Comparison of ENCODE assay signal across 8 mouse cellular contexts in genomic region chr5:137293282-137293681, GRCm38 (mm10). TPM values are rescaled to one million over a fixed set of nuclear protein-coding genes. Genes with fewer than 3 reads are reported as not detected.
A peak's percentile ranks its signal among the peaks of the same experiment; 100 is the strongest.
DNase-seq lines count a peak whose midpoint lies in the region; ATAC-seq and TF ChIP-seq lines count a peak whose summit lies in the region.

No protein-coding gene starts in this region.

- H3K9me3 ChIP-seq in ES-Bruce4 (replicated peaks; ENCODE audit: control insufficient read depth, insufficient read depth, low read length, poor library complexity, severe bottlenecking) = no peaks in the 10 kb centered on the region
- H3K9me3 ChIP-seq in forebrain, embryonic 12.5 days = no peaks in the 10 kb centered on the region
- H3K9me3 ChIP-seq in lung, embryonic 15.5 days = no peaks in the 10 kb centered on the region

- peaks cover 33% of the 10 kb centered on the region for H3K36me3 ChIP-seq in ES-Bruce4 (ENCODE audit: control insufficient read depth, insufficient read depth, low read length, poor library complexity, severe bottlenecking)
- H3K36me3 ChIP-seq in forebrain, embryonic 12.5 days (replicated peaks) = peaks cover 35% of the 10 kb centered on the region
- H3K36me3 ChIP-seq in lung, embryonic 15.5 days = peaks cover 34% of the 10 kb centered on the region

- H3K4me3 ChIP-seq in ES-Bruce4 (ENCODE audit: low read depth, low read length) = peak overlapping the region; percentile 98
- H3K4me3 ChIP-seq in forebrain, embryonic 12.5 days (replicated peaks) = peak overlapping the region; percentile 47
- peak overlapping the region; percentile 82 for H3K4me3 ChIP-seq in layer of hippocampus, adult 2 months
- H3K4me3 ChIP-seq in lung, embryonic 15.5 days = peak overlapping the region; percentile 57
- H3K4me3 ChIP-seq in olfactory bulb, adult 2 months (ENCODE audit: insufficient read depth, low read depth, low read length) = peak overlapping the region; percentile 40

- TF ChIP-seq POLR2A in ES-Bruce4 (IDR thresholded peaks at IDR 0.05; ENCODE audit: insufficient read depth, low read length) = peak; percentile 34
- TF ChIP-seq POLR2A in olfactory bulb, adult 2 months (IDR thresholded peaks at IDR 0.05; ENCODE audit: insufficient read depth, low read depth, low read length) = no peak

- WGBS in forebrain, embryonic 12.5 days = under 1% methylated on average over 15 of the region's 15 CpGs
- WGBS in lung, embryonic 15.5 days = 0% methylated on average over 15 of the region's 15 CpGs
- whole genome bisulfite sequencing in olfactory bulb, adult 2 months = 0% methylated on average over 15 of the region's 15 CpGs

- H3K27ac ChIP-seq in ES-Bruce4 (ENCODE audit: insufficient read depth, low read length) = no peak overlapping the region
- H3K27ac ChIP-seq in forebrain, embryonic 12.5 days = peak overlapping the region; percentile 93; the same call in 1 of the 2 replicates
- peak overlapping the region; percentile 89 for H3K27ac ChIP-seq in layer of hippocampus, adult 2 months
- peak overlapping the region; percentile 97 for H3K27ac ChIP-seq in lung, embryonic 15.5 days
- H3K27ac ChIP-seq in olfactory bulb, adult 2 months (ENCODE audit: insufficient read depth, low read depth, low read length) = peak overlapping the region; percentile 52

- H3K4me1 ChIP-seq in ES-Bruce4 (ENCODE audit: control insufficient read depth, insufficient read depth, low read length) = no peaks in the 10 kb centered on the region
- peaks cover 34% of the 10 kb centered on the region for H3K4me1 ChIP-seq in forebrain, embryonic 12.5 days
- H3K4me1 ChIP-seq in lung, embryonic 15.5 days = peaks cover 25% of the 10 kb centered on the region
- peaks cover 31% of the 10 kb centered on the region for H3K4me1 ChIP-seq in olfactory bulb, adult 2 months (ENCODE audit: control insufficient read depth, insufficient read depth, low read length)

- DNase-seq in c-Kit-negative CD71-positive TER-119-positive erythroid progenitor cells, embryonic 14.5 days (ENCODE audit: low read depth, low spot score) = peak; percentile 74
- peak; percentile 73 to 77 for DNase-seq in heart, postnatal 14 days
- peak; percentile 65 to 85 for DNase-seq in layer of hippocampus, adult 2 months (ENCODE audit: low spot score in 2 of 2)
- peak; percentile 41 for DNase-seq in thymus, postnatal 0 days (ENCODE audit: low spot score)

- peak overlapping the region; percentile 96 for H3K9ac ChIP-seq in ES-Bruce4 (ENCODE audit: low read depth, poor library complexity, severe bottlenecking)
- H3K9ac ChIP-seq in forebrain, embryonic 12.5 days = peak overlapping the region; percentile 64
- H3K9ac ChIP-seq in lung, embryonic 15.5 days = peak overlapping the region; percentile 69

- peaks cover 4% of the 10 kb centered on the region; the same call in 1 of the 2 replicates for H3K27me3 ChIP-seq in ES-Bruce4 (ENCODE audit: control insufficient read depth, insufficient read depth, low read length, poor library complexity, severe bottlenecking)
- peaks cover 48% of the 10 kb centered on the region for H3K27me3 ChIP-seq in forebrain, embryonic 12.5 days
- H3K27me3 ChIP-seq in lung, embryonic 15.5 days = peaks cover 27% of the 10 kb centered on the region

- no peak for TF ChIP-seq CTCF in ES-Bruce4 (IDR thresholded peaks at IDR 0.05; ENCODE audit: low read depth, low read length)
- peak; percentile 56 for TF ChIP-seq CTCF in layer of hippocampus, adult 2 months (conservative IDR thresholded peaks at IDR 0.05)
- no peak for TF ChIP-seq CTCF in olfactory bulb, adult 2 months (IDR thresholded peaks at IDR 0.05; ENCODE audit: insufficient read depth, low read depth, low read length)

- H3K4me2 ChIP-seq in forebrain, embryonic 12.5 days = peak overlapping the region; percentile 82
- peak overlapping the region; percentile 98 for H3K4me2 ChIP-seq in lung, embryonic 15.5 days

- intact Hi-C loops in heart, postnatal 14 days (cut with DNase I) = loop anchor here (2.0 to 5.0 kb wide), 2 partner anchors 86 to 209 kb away; partner anchors contain the start of gene Pop7

- no peak for ATAC-seq in forebrain, embryonic 12.5 days (ENCODE audit: low FRiP score)
- peak; percentile 17; the same call in 1 of the 2 replicates for ATAC-seq in lung, embryonic 15.5 days (ENCODE audit: borderline replicate concordance, extremely low read depth, low FRiP score, low TSS enrichment)

- no peak for TF ChIP-seq EP300 in ES-Bruce4 (IDR thresholded peaks at IDR 0.05; ENCODE audit: insufficient read depth, low read depth, low read length)

RNA-seq across cellular contexts. Expression of gene Ufsp1, which starts 1.1 kb away (rescaled TPM):
- 6.4 and 8.7 TPM in 2 replicates for polyA plus RNA-seq in ES-Bruce4 (2011; ENCODE audit: insufficient read depth, insufficient read length, low read depth, missing spikeins)
- 6.0 and 7.2 TPM in 2 replicates for polyA plus RNA-seq in forebrain, embryonic 12.5 days (2016; fragmentation: Nextera tagmentation; extraction: Ambion mirVana)
- 1 to 10 TPM; 6.7 to 8.5 TPM for total RNA-seq in heart, postnatal 14 days (2021)
- 10 to 100 TPM; 12.4 to 13.8 TPM for total RNA-seq in layer of hippocampus, adult 2 months (2021)
- polyA plus RNA-seq in lung, embryonic 15.5 days (2015; fragmentation: Nextera tagmentation; extraction: Ambion mirVana) = 5.3 and 5.8 TPM in 2 replicates
- polyA plus RNA-seq in olfactory bulb, adult 2 months (2012; ENCODE audit: insufficient read depth, insufficient read length, low replicate concordance, missing spikeins) = not detected in 2 replicates
- 16.6 and 21.0 TPM in 2 replicates for polyA plus RNA-seq in thymus, postnatal 0 days (2015; fragmentation: Nextera tagmentation; extraction: Ambion mirVana)

RNA-seq across cellular contexts. Expression of gene Ache, which starts 6.0 kb away (rescaled TPM):
- 0.31 TPM in 1 of 2 replicates, not detected in the other for polyA plus RNA-seq in ES-Bruce4 (2011; ENCODE audit: insufficient read depth, insufficient read length, low read depth, missing spikeins)
- 3.1 and 3.6 TPM in 2 replicates for polyA plus RNA-seq in forebrain, embryonic 12.5 days (2016; fragmentation: Nextera tagmentation; extraction: Ambion mirVana)
- 1 to 10 TPM; 2.7 to 3.9 TPM for total RNA-seq in heart, postnatal 14 days (2021)
- 10 to 100 TPM; 58.5 to 62.3 TPM for total RNA-seq in layer of hippocampus, adult 2 months (2021)
- 1.8 and 3.9 TPM in 2 replicates for polyA plus RNA-seq in lung, embryonic 15.5 days (2015; fragmentation: Nextera tagmentation; extraction: Ambion mirVana)
- polyA plus RNA-seq in olfactory bulb, adult 2 months (2012; ENCODE audit: insufficient read depth, insufficient read length, low replicate concordance, missing spikeins) = not detected in 2 replicates
- polyA plus RNA-seq in thymus, postnatal 0 days (2015; fragmentation: Nextera tagmentation; extraction: Ambion mirVana) = 25.9 and 26.3 TPM in 2 replicates

RNA-seq across cellular contexts. Expression of gene Srrt, which starts 14.2 kb away (rescaled TPM):
- polyA plus RNA-seq in ES-Bruce4 (2011; ENCODE audit: insufficient read depth, insufficient read length, low read depth, missing spikeins) = 121 and 139 TPM in 2 replicates
- 184 and 198 TPM in 2 replicates for polyA plus RNA-seq in forebrain, embryonic 12.5 days (2016; fragmentation: Nextera tagmentation; extraction: Ambion mirVana)
- total RNA-seq in heart, postnatal 14 days (2021) = 10 to 100 TPM; 84.2 to 84.8 TPM
- total RNA-seq in layer of hippocampus, adult 2 months (2021) = 100 to 1,000 TPM; 223 to 232 TPM
- 145 and 155 TPM in 2 replicates for polyA plus RNA-seq in lung, embryonic 15.5 days (2015; fragmentation: Nextera tagmentation; extraction: Ambion mirVana)
- 488 TPM in 1 of 2 replicates, not detected in the other for polyA plus RNA-seq in olfactory bulb, adult 2 months (2012; ENCODE audit: insufficient read depth, insufficient read length, low replicate concordance, missing spikeins)
- 114 and 118 TPM in 2 replicates for polyA plus RNA-seq in thymus, postnatal 0 days (2015; fragmentation: Nextera tagmentation; extraction: Ambion mirVana)

RNA-seq across cellular contexts. Expression of gene Trip6, which starts 20.9 kb away (rescaled TPM):
- polyA plus RNA-seq in ES-Bruce4 (2011; ENCODE audit: insufficient read depth, insufficient read length, low read depth, missing spikeins) = 22.2 and 23.2 TPM in 2 replicates
- polyA plus RNA-seq in forebrain, embryonic 12.5 days (2016; fragmentation: Nextera tagmentation; extraction: Ambion mirVana) = 41.3 and 43.9 TPM in 2 replicates
- 10 to 100 TPM; 14.2 to 14.3 TPM for total RNA-seq in heart, postnatal 14 days (2021)
- total RNA-seq in layer of hippocampus, adult 2 months (2021) = 1 to 10 TPM; 4.8 to 7.3 TPM
- polyA plus RNA-seq in lung, embryonic 15.5 days (2015; fragmentation: Nextera tagmentation; extraction: Ambion mirVana) = 95.9 and 96.3 TPM in 2 replicates
- not detected in 2 replicates for polyA plus RNA-seq in olfactory bulb, adult 2 months (2012; ENCODE audit: insufficient read depth, insufficient read length, low replicate concordance, missing spikeins)
- 17.1 and 17.4 TPM in 2 replicates for polyA plus RNA-seq in thymus, postnatal 0 days (2015; fragmentation: Nextera tagmentation; extraction: Ambion mirVana)

RNA-seq across cellular contexts. Expression of gene Slc12a9, which starts 40.1 kb away (rescaled TPM):
- 7.9 and 8.8 TPM in 2 replicates for polyA plus RNA-seq in ES-Bruce4 (2011; ENCODE audit: insufficient read depth, insufficient read length, low read depth, missing spikeins)
- polyA plus RNA-seq in forebrain, embryonic 12.5 days (2016; fragmentation: Nextera tagmentation; extraction: Ambion mirVana) = 17.3 and 17.4 TPM in 2 replicates
- total RNA-seq in heart, postnatal 14 days (2021) = 1 to 10 TPM; 3.8 to 5.4 TPM
- total RNA-seq in layer of hippocampus, adult 2 months (2021) = 10 to 100 TPM; 27.9 to 28.4 TPM
- polyA plus RNA-seq in lung, embryonic 15.5 days (2015; fragmentation: Nextera tagmentation; extraction: Ambion mirVana) = 12.0 and 13.0 TPM in 2 replicates
- not detected in 2 replicates for polyA plus RNA-seq in olfactory bulb, adult 2 months (2012; ENCODE audit: insufficient read depth, insufficient read length, low replicate concordance, missing spikeins)
- 7.0 and 9.5 TPM in 2 replicates for polyA plus RNA-seq in thymus, postnatal 0 days (2015; fragmentation: Nextera tagmentation; extraction: Ambion mirVana)

Comparison
In these comparisons a context has a peak if more than half of its experiments do, and no peak if none do; other contexts are left out.
1. H3K4me3 ChIP-seq: peak in every context shown above with its lines; median percentile 98 in ES-Bruce4; 82 in layer of hippocampus, adult 2 months; 57 in lung, embryonic 15.5 days; 47 in forebrain, embryonic 12.5 days; 40 in olfactory bulb, adult 2 months.